Mouse (Mus musculus): Measurements from ENCODE around the gene Map3k14. TPM values are rescaled to one million over a fixed set of nuclear protein-coding genes. Genes with fewer than 3 reads are reported as not detected.
"Not testable (repeated sequence)": the region's sequence is repeated elsewhere in the genome, so short reads cannot be mapped to it uniquely, and the experiment has no call there.

Map3k14 gene
- polyA plus RNA-seq, 1 experiment from 2014 or later = 3.7 TPM

DNA sequence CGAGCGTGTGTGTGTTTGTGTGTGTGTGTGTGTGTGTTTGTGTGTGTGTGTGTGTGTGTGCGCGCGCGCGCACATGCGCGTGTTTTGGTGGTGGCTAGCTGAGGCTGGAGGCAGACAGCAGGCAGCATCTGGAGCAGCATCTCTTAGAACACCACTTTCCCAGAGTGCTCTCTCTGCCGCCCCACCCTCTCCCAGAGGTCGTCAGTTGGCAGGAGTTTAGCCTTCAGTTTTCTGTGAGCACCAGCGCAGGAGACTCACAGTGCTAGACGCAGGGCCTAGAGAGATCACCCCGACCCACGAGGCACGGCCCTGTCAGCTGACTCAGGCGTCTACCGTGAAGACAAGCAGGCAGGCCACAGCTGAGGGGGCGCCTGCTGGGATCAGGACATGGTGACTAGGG lies 36.6 kb downstream of the Map3k14 start:
- Histone ChIP-seq H3K9ac (ENCODE audit: low read length) (no peak overlapping the region), H3K4me3 (ENCODE audit: low read length) (no peak overlapping the region), H3K27me3 (ENCODE audit: control insufficient read depth, insufficient read depth, low read depth, low read length) (no peaks in the 10 kb centered on the region), H3K9me3 (ENCODE audit: control insufficient read depth, low read length) (no peaks in the 10 kb centered on the region), H3K4me1 (replicated peaks; ENCODE audit: control insufficient read depth, insufficient read depth, low read length) (no peaks in the 10 kb centered on the region; the same call in 1 of the 2 replicates), H3K27ac (ENCODE audit: low read length) (no peak overlapping the region), H3K4me2 (ENCODE audit: low read depth, low read length) (no peak overlapping the region), H3K36me3 (ENCODE audit: control insufficient read depth, insufficient read depth, low read length) (peaks cover 11% of the 10 kb centered on the region; the same call in 1 of the 2 replicates)
- no peak for ATAC-seq (ENCODE audit: low read depth)
- WGBS = 85% methylated on average over 19 of the region's 19 CpGs

DNA sequence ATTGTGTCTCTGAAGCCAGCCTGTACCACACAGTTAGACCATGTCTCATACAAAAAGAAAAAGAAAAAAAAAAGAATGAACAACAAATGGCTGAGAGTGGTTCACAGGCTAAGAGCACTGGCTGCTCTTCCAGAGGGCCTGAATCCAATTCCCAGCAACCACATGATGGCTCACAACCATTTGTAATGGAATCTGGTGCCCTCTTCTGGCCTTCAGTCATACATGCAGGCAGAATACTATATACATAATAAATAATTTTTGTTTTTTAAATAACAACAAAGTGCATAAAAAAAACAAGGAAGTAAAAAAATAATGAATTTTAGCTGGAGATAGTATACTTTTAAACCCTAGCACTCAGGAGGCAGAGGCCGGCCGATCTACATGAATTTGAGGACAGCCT lies 37.7 kb downstream of the Map3k14 start:
- Histone ChIP-seq H3K4me3 (ENCODE audit: low read length) (no peak overlapping the region), H3K27me3 (ENCODE audit: control insufficient read depth, insufficient read depth, low read depth, low read length) (no peaks in the 10 kb centered on the region), H3K4me1 (replicated peaks; ENCODE audit: control insufficient read depth, insufficient read depth, low read length) (no peaks in the 10 kb centered on the region), H3K36me3 (ENCODE audit: control insufficient read depth, insufficient read depth, low read length) (peaks cover 11% of the 10 kb centered on the region; the same call in 1 of the 2 replicates), H3K9ac (ENCODE audit: low read length) (no peak overlapping the region), H3K4me2 (ENCODE audit: low read depth, low read length) (no peak overlapping the region), H3K27ac (ENCODE audit: low read length) (no peak overlapping the region), H3K9me3 (ENCODE audit: control insufficient read depth, low read length) (no peaks in the 10 kb centered on the region)
- no peak for ATAC-seq (ENCODE audit: low read depth)
- WGBS = 92% methylated on average over 2 of the region's 2 CpGs

DNA sequence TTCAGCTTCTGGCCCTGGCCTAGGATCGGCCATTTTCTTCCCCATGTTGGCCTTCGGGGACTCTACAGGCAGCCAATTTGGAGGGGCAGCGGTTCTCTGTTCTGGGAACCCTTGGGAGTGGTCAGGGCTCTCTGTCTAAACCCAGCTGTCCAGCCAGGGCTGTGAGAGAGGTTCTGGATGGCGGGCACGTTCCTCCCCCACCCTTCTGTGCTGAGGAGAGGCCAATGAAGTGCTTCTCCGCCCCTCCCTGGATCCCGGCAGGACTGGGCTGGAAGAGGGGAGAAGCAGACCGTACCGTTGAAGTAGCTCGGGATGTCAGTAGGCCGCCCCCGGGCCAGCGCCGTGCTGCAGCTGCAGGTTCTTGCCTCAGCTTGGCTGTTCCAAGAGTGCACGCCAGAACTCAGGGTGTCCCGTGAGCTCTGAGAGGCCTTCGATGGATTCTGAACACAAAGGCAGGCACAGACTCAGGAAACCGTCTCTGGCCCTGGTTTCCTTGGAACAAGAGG lies 43.3 kb downstream of the Map3k14 start:
- Histone ChIP-seq H3K4me3 (ENCODE audit: low read length) (no peak overlapping the region), H3K9me3 (ENCODE audit: control insufficient read depth, low read length) (no peaks in the 10 kb centered on the region), H3K4me1 (replicated peaks; ENCODE audit: control insufficient read depth, insufficient read depth, low read length) (0 out of 2 replicates have a peak, but pooled peaks cover 2% of the 10 kb centered on the region), H3K27me3 (ENCODE audit: control insufficient read depth, insufficient read depth, low read depth, low read length) (no peaks in the 10 kb centered on the region), H3K36me3 (ENCODE audit: control insufficient read depth, insufficient read depth, low read length) (peaks cover 14% of the 10 kb centered on the region), H3K9ac (ENCODE audit: low read length) (no peak overlapping the region), H3K4me2 (ENCODE audit: low read depth, low read length) (no peak overlapping the region), H3K27ac (ENCODE audit: low read length) (no peak overlapping the region)
- no peak for ATAC-seq (ENCODE audit: low read depth)
- 67% methylated on average over 18 of the region's 18 CpGs for WGBS

DNA sequence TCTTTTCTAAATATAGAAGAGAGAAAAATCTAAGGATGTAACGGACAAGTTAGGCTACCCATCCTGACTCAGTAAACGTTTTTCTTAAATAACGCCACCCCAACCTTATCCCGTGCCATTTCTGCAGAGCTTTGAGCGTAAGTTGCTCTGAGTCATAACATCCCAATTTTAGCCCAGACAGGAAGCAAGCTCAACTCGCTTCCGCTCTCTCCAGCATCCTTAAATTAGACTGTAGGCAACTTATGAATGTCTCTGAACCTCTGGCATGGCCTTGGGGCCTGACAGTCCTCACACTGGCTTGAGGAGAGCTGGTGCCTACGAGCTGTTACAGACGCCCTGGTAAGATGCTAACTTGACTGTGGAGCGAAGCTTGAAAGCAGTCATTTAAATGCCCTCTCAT lies 43.8 kb downstream of the Map3k14 start:
- Histone ChIP-seq H3K4me2 (ENCODE audit: low read depth, low read length) (no peak overlapping the region), H3K9me3 (ENCODE audit: control insufficient read depth, low read length) (no peaks in the 10 kb centered on the region), H3K27me3 (ENCODE audit: control insufficient read depth, insufficient read depth, low read depth, low read length) (no peaks in the 10 kb centered on the region), H3K4me3 (ENCODE audit: low read length) (no peak overlapping the region), H3K27ac (ENCODE audit: low read length) (no peak overlapping the region), H3K9ac (ENCODE audit: low read length) (no peak overlapping the region), H3K36me3 (ENCODE audit: control insufficient read depth, insufficient read depth, low read length) (peaks cover 14% of the 10 kb centered on the region), H3K4me1 (replicated peaks; ENCODE audit: control insufficient read depth, insufficient read depth, low read length) (peaks cover 3% of the 10 kb centered on the region; the same call in 1 of the 2 replicates)
- WGBS = 80% methylated on average over 10 of the region's 10 CpGs
- no peak for ATAC-seq (ENCODE audit: low read depth)

DNA sequence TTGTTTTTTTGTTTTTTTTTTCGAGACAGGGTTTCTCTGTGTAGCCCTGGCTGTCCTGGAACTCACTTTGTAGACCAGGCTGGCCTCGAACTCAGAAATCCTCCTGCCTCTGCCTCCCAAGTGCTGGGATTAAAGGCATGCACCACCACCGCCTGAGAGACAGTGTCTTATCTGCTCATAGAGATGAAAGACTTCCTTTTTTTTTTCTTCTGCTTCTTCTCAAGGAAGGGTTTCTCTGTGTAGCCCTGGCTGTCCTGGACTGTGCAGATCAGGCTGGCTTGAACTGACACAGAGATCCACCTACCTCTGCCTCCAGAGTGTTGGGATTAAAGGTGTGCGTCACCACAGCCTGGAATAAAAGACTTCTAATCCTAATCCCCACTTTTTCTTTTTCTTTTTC lies 44.6 kb downstream of the Map3k14 start:
- H3K9ac ChIP-seq (ENCODE audit: low read length); H3K27me3 ChIP-seq (ENCODE audit: control insufficient read depth, insufficient read depth, low read depth, low read length); H3K4me1 ChIP-seq (replicated peaks; ENCODE audit: control insufficient read depth, insufficient read depth, low read length); H3K27ac ChIP-seq (ENCODE audit: low read length); H3K9me3 ChIP-seq (ENCODE audit: control insufficient read depth, low read length); H3K4me3 ChIP-seq (ENCODE audit: low read length); ATAC-seq (ENCODE audit: low read depth); H3K4me2 ChIP-seq (ENCODE audit: low read depth, low read length): not testable (repeated sequence)
- WGBS = 83% methylated on average over 4 of the region's 4 CpGs
- H3K36me3 ChIP-seq (ENCODE audit: control insufficient read depth, insufficient read depth, low read length) = peaks cover 14% of the 10 kb centered on the region

DNA sequence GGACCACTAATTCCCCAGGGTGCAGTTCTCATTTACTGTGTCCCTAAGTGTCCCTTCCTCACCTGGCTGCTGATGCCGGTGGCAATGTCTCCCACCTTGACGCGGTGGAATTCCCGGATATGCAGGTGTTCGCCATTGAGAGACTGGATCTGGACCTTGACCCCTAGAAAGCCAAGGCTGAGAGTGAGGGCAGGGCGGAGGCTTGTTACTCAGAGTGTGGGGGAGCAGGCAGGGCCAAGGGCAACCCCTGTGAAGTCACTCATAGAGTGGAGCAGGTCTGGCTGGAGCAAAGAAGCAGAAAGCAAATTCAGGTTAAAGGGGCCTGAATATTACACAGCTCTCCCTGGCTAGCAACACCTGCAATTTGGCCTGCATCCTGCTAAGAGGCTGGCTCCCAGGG lies 45.8 kb downstream of the Map3k14 start:
- Histone ChIP-seq H3K27ac (ENCODE audit: low read length) (no peak overlapping the region), H3K9me3 (ENCODE audit: control insufficient read depth, low read length) (no peaks in the 10 kb centered on the region), H3K4me1 (replicated peaks; ENCODE audit: control insufficient read depth, insufficient read depth, low read length) (peaks cover 6% of the 10 kb centered on the region; the same call in 1 of the 2 replicates), H3K4me3 (ENCODE audit: low read length) (no peak overlapping the region), H3K36me3 (ENCODE audit: control insufficient read depth, insufficient read depth, low read length) (peaks cover 7% of the 10 kb centered on the region), H3K4me2 (ENCODE audit: low read depth, low read length) (no peak overlapping the region), H3K9ac (ENCODE audit: low read length) (no peak overlapping the region), H3K27me3 (ENCODE audit: control insufficient read depth, insufficient read depth, low read depth, low read length) (no peaks in the 10 kb centered on the region)
- 84% methylated on average over 6 of the region's 6 CpGs for WGBS
- no peak for ATAC-seq (ENCODE audit: low read depth)

DNA sequence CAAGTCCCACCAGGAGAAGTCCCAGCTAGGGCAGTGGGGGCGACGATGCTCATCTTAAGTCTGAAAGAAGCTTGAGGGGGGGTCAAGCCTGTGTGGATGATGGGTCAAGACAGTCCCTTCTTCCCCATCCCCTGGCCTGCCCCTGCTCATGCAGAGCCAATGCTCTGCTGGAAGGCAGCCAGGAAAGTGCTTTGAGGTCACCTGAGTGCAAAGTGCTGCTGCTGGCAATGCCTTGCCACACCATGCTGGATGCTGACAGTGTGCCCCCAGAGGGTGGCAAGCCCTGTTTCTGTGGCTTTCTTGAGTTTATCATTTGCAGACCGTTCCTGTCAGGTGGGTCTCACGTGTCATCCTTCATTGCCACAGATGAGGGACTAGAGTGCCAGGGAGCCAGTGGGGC lies 47.3 kb downstream of the Map3k14 start:
- no peak for ATAC-seq (ENCODE audit: low read depth)
- Histone ChIP-seq H3K4me1 (replicated peaks; ENCODE audit: control insufficient read depth, insufficient read depth, low read length) (peaks cover 6% of the 10 kb centered on the region; the same call in 1 of the 2 replicates), H3K9me3 (ENCODE audit: control insufficient read depth, low read length) (no peaks in the 10 kb centered on the region), H3K9ac (ENCODE audit: low read length) (no peak overlapping the region), H3K27me3 (ENCODE audit: control insufficient read depth, insufficient read depth, low read depth, low read length) (no peaks in the 10 kb centered on the region), H3K4me2 (ENCODE audit: low read depth, low read length) (no peak overlapping the region), H3K36me3 (ENCODE audit: control insufficient read depth, insufficient read depth, low read length) (peaks cover 7% of the 10 kb centered on the region), H3K27ac (ENCODE audit: low read length) (no peak overlapping the region), H3K4me3 (ENCODE audit: low read length) (no peak overlapping the region)
- WGBS = 76% methylated on average over 4 of the region's 4 CpGs

DNA sequence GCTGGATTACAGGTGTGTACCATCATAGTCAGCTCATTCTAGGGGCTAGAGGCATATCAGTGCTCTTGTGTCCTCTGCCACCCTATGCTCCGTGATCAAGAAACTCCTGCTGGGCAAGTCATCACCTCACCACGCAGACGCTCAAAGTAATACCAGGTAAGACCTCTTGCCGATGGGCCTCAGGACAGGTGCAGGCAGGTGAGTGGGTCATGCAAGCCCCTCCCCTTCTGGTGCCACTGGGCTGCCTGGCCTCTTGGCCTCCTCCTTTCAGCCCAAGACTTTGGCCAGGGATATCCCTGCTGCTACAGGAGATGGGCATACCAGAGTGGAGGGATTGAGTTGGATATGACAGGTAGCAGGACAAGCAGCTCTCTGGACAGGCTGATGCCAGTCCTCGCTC lies 48.0 kb downstream of the Map3k14 start:
- no peaks in the 10 kb centered on the region for H3K9me3 ChIP-seq (ENCODE audit: control insufficient read depth, low read length)
- H3K4me3 ChIP-seq (ENCODE audit: low read length) = no peak overlapping the region
- no peaks in the 10 kb centered on the region for H3K27me3 ChIP-seq (ENCODE audit: control insufficient read depth, insufficient read depth, low read depth, low read length)
- WGBS = 81% methylated on average over 5 of the region's 5 CpGs
- peaks cover 7% of the 10 kb centered on the region for H3K36me3 ChIP-seq (ENCODE audit: control insufficient read depth, insufficient read depth, low read length)
- H3K9ac ChIP-seq (ENCODE audit: low read length) = no peak overlapping the region
- no peak overlapping the region for H3K4me2 ChIP-seq (ENCODE audit: low read depth, low read length)
- peaks cover 6% of the 10 kb centered on the region; the same call in 1 of the 2 replicates for H3K4me1 ChIP-seq (replicated peaks; ENCODE audit: control insufficient read depth, insufficient read depth, low read length)
- H3K27ac ChIP-seq (ENCODE audit: low read length) = no peak overlapping the region
- ATAC-seq (ENCODE audit: low read depth) = no peak

DNA sequence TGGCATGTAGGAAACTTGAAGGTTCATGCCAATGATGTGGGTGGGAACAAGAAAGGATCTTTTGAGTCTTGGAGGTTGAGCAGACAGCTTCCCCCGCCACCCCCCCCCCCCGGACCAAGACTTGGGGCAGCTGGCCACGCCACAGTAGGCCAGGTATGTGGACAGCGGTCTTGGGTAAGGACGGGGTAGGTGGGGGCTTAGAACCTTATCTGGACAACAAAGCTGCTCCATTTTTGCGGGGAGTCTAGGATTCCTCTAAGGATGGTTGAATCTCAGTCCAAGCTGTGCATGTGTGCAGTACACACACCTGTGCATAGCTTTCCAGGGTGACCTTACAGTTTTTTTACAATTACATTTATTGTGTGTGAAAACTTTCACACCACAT lies 48.8 kb downstream of the Map3k14 start:
- Histone ChIP-seq H3K9ac (ENCODE audit: low read length) (peak overlapping the region; percentile 64), H3K36me3 (ENCODE audit: control insufficient read depth, insufficient read depth, low read length) (peaks cover 7% of the 10 kb centered on the region; the same call in 1 of the 2 replicates), H3K9me3 (ENCODE audit: control insufficient read depth, low read length) (peaks cover 2% of the 10 kb centered on the region; the same call in 1 of the 2 replicates), H3K27me3 (ENCODE audit: control insufficient read depth, insufficient read depth, low read depth, low read length) (no peaks in the 10 kb centered on the region), H3K4me1 (replicated peaks; ENCODE audit: control insufficient read depth, insufficient read depth, low read length) (peaks cover 4% of the 10 kb centered on the region; the same call in 1 of the 2 replicates), H3K27ac (ENCODE audit: low read length) (no peak overlapping the region), H3K4me3 (ENCODE audit: low read length) (peak overlapping the region; percentile 56), H3K4me2 (ENCODE audit: low read depth, low read length) (peak overlapping the region; percentile 94)
- 19% methylated on average over 5 of the region's 6 CpGs for WGBS
- 0 out of 2 replicates have a peak, but pooled peaks have one; percentile 2 for ATAC-seq (ENCODE audit: low read depth)

Measured in lung, embryonic 16.5 days (tissue).